In genomic region chr14:46670221-46671046, GRCm38 (mm10) we compare ENCODE assay signal across 18 mouse cellular contexts.
DNase-seq lines count a peak whose midpoint lies in the region; ATAC-seq and TF ChIP-seq lines count a peak whose summit lies in the region.
"Had no signal": no experiment of that assay in that cellular context is flagged by ENCODE, and none has a peak within 500 bp of the region (broad histone marks: within the 10 kb centered on the region; RNA-seq: fewer than 3 reads in every experiment).

No protein-coding gene starts in this region.

- peak; percentile 4 for DNase-seq in adrenal gland, adult 8-10 months
- DNase-seq in adrenal gland, postnatal 10 days: no peak
- peak; percentile 57 for DNase-seq in kidney, postnatal 0 days (ENCODE audit: low spot score)
- DNase-seq in kidney, adult 11 months: no peak
- peak; percentile 79 for DNase-seq in MEL-GATA-1-ER (ENCODE audit: extremely low read depth, low read depth)
- DNase-seq in midbrain, embryonic 14.5 days: no peak
- no peak for DNase-seq in thymus, postnatal 0 days (ENCODE audit: low spot score)
- DNase-seq: cerebellum, adult 9-11 months; embryo, embryonic 11 days; forebrain, postnatal 0 days; gastrocnemius, postnatal 10 days; layer of hippocampus, adult 9-11 months; lung, postnatal 14 days; thymus, postnatal 25 days had no signal

- WGBS in kidney, postnatal 0 days: 29% methylated on average over 20 of the region's 20 CpGs
- whole genome bisulfite sequencing in heart, embryonic 15.5 days: 51% methylated on average over 20 of the region's 20 CpGs
- WGBS in midbrain, embryonic 14.5 days: 91% methylated on average over 20 of the region's 20 CpGs

- no peak for TF ChIP-seq CTCF in kidney, postnatal 0 days (IDR thresholded peaks at IDR 0.05; ENCODE audit: low read depth)

- no peaks in the 10 kb centered on the region for H3K9me3 ChIP-seq in kidney, postnatal 0 days (replicated peaks; ENCODE audit: low read length)
- H3K9me3 ChIP-seq in heart, embryonic 15.5 days (replicated peaks): no peaks in the 10 kb centered on the region
- no peaks in the 10 kb centered on the region for H3K9me3 ChIP-seq in midbrain, embryonic 14.5 days (ENCODE audit: control insufficient read depth, low read length)
- H3K9me3 ChIP-seq: intestine, embryonic 15.5 days; limb, embryonic 15.5 days; midbrain, embryonic 10.5 days had no signal

- no peak overlapping the region for H3K4me2 ChIP-seq in kidney, postnatal 0 days (ENCODE audit: low read length)
- H3K4me2 ChIP-seq in heart, embryonic 15.5 days: 0 out of 2 replicates have a peak overlapping the region, but pooled peaks have one; percentile 3
- no peak overlapping the region for H3K4me2 ChIP-seq in midbrain, embryonic 14.5 days (ENCODE audit: low read length)
- H3K4me2 ChIP-seq: intestine, embryonic 15.5 days; limb, embryonic 15.5 days had no signal

- no peak overlapping the region for H3K4me3 ChIP-seq in kidney, postnatal 0 days (replicated peaks; ENCODE audit: low read depth, low read length)
- H3K4me3 ChIP-seq in heart, embryonic 15.5 days: no peak overlapping the region
- H3K4me3 ChIP-seq in midbrain, embryonic 14.5 days (replicated peaks; ENCODE audit: low read depth, low read length): no peak overlapping the region
- H3K4me3 ChIP-seq: intestine, embryonic 15.5 days; limb, embryonic 15.5 days; midbrain, embryonic 10.5 days had no signal

- no peaks in the 10 kb centered on the region for H3K27me3 ChIP-seq in kidney, postnatal 0 days (ENCODE audit: insufficient read depth, low read length)
- no peaks in the 10 kb centered on the region for H3K27me3 ChIP-seq in heart, embryonic 15.5 days
- no peaks in the 10 kb centered on the region for H3K27me3 ChIP-seq in midbrain, embryonic 14.5 days (ENCODE audit: control insufficient read depth, insufficient read depth, low read length)
- H3K27me3 ChIP-seq: intestine, embryonic 15.5 days; limb, embryonic 15.5 days had no signal

- no peak overlapping the region for H3K27ac ChIP-seq in kidney, postnatal 0 days
- H3K27ac ChIP-seq in heart, embryonic 15.5 days: peak overlapping the region; percentile 29; the same call in 1 of the 2 replicates
- H3K27ac ChIP-seq in midbrain, embryonic 14.5 days (replicated peaks; ENCODE audit: low read depth, low read length): no peak overlapping the region
- H3K27ac ChIP-seq: intestine, embryonic 15.5 days; limb, embryonic 15.5 days; midbrain, embryonic 10.5 days had no signal

- no peak for ATAC-seq in kidney, postnatal 0 days (replicated peaks; ENCODE audit: low FRiP score, low read depth)
- ATAC-seq in heart, embryonic 15.5 days (replicated peaks; ENCODE audit: insufficient number of reproducible peaks, insufficient read depth, low FRiP score, low read depth): no peak; the same call in 1 of the 2 replicates
- ATAC-seq in midbrain, embryonic 14.5 days (ENCODE audit: low FRiP score, low TSS enrichment): no peak
- ATAC-seq: forebrain, postnatal 0 days; intestine, embryonic 15.5 days had no signal

- no peaks in the 10 kb centered on the region for H3K36me3 ChIP-seq in kidney, postnatal 0 days (ENCODE audit: insufficient read depth, low read length)
- H3K36me3 ChIP-seq in heart, embryonic 15.5 days: no peaks in the 10 kb centered on the region
- no peaks in the 10 kb centered on the region for H3K36me3 ChIP-seq in midbrain, embryonic 14.5 days (ENCODE audit: control insufficient read depth, insufficient read depth, low read length)
- H3K36me3 ChIP-seq: intestine, embryonic 15.5 days; limb, embryonic 15.5 days; midbrain, embryonic 10.5 days had no signal

- H3K4me1 ChIP-seq in kidney, postnatal 0 days (replicated peaks; ENCODE audit: insufficient read depth, low read length): no peaks in the 10 kb centered on the region
- peaks cover 12% of the 10 kb centered on the region for H3K4me1 ChIP-seq in heart, embryonic 15.5 days (replicated peaks)
- H3K4me1 ChIP-seq in midbrain, embryonic 14.5 days (ENCODE audit: control insufficient read depth, insufficient read depth, low read length): no peaks in the 10 kb centered on the region
- H3K4me1 ChIP-seq: intestine, embryonic 15.5 days; limb, embryonic 15.5 days; midbrain, embryonic 10.5 days had no signal

- H3K9ac ChIP-seq in kidney, postnatal 0 days (ENCODE audit: low read depth, low read length): no peak overlapping the region
- no peak overlapping the region for H3K9ac ChIP-seq in heart, embryonic 15.5 days
- H3K9ac ChIP-seq in midbrain, embryonic 14.5 days (replicated peaks; ENCODE audit: low read length): no peak overlapping the region
- H3K9ac ChIP-seq: forebrain, postnatal 0 days; intestine, embryonic 15.5 days; limb, embryonic 15.5 days had no signal

Comparison
In these comparisons a context has a peak if more than half of its experiments do, and no peak if none do; other contexts are left out.
1. DNase-seq: peak in adrenal gland, adult 8-10 months (single experiment), kidney, postnatal 0 days (single experiment) and MEL-GATA-1-ER (single experiment); none in adrenal gland, postnatal 10 days (single experiment), kidney, adult 11 months (single experiment), midbrain, embryonic 14.5 days (single experiment) and thymus, postnatal 0 days (single experiment).